Mouse (Mus musculus) lung, postnatal 0 days (tissue): ENCODE results near the gene Sox2. TPM values are rescaled to one million over a fixed set of nuclear protein-coding genes. Genes with fewer than 3 reads are reported as not detected.

Source experiments
- ATAC-seq: fragments of 200-750 bp; cut with Nextera tagmentation; 2 replicates; pipeline ENCODE4 v1.8.0; 2017; ENCODE audit warnings: moderate library complexity
- DNase-seq: peaks from one replicate; pipeline ENCODE4 v3.0.0-alpha.2; 2016; ENCODE audit warnings: low spot score
- H3K27ac ChIP-seq: fragments of 300-500 bp; sonication (generic); 2 replicates; pipeline ENCODE4 v1.5.1; 2014; ENCODE audit warnings: antibody characterized with exemption, mild to moderate bottlenecking, low read length, mixed read lengths
- H3K27me3 ChIP-seq: fragments of 300-500 bp; sonication (generic); replicated peaks from 2 replicates; pipeline ENCODE4 v1.6.1; 2014; ENCODE audit warnings: low read length, mixed read lengths; ENCODE audit not compliant: insufficient read depth
- H3K36me3 ChIP-seq: fragments of 300-500 bp; sonication (generic); 2 replicates; pipeline ENCODE4 v1.6.1; 2014; ENCODE audit warnings: low read length, mixed read lengths; ENCODE audit not compliant: insufficient read depth
- H3K4me1 ChIP-seq: fragments of 300-500 bp; sonication (generic); 2 replicates; pipeline ENCODE4 v1.6.1; 2014; ENCODE audit warnings: antibody characterized with exemption, low read depth, low read length, mixed read lengths; ENCODE audit not compliant: insufficient read depth
- H3K4me2 ChIP-seq: fragments of 300-500 bp; sonication (generic); replicated peaks from 2 replicates; pipeline ENCODE4 v1.6.1; 2014; ENCODE audit warnings: low read depth, mild to moderate bottlenecking, low read length, moderate library complexity, mixed read lengths
- H3K4me3 ChIP-seq: fragments of 300-500 bp; sonication (generic); 2 replicates; pipeline ENCODE4 v1.5.1; 2014; ENCODE audit warnings: low read depth, low read length
- H3K9ac ChIP-seq: fragments of 300-500 bp; sonication (generic); replicated peaks from 2 replicates; pipeline ENCODE4 v1.6.1; 2014; ENCODE audit warnings: low read depth, mild to moderate bottlenecking
- H3K9me3 ChIP-seq: fragments of 300-500 bp; sonication (generic); 2 replicates; pipeline ENCODE4 v1.6.1; 2016; ENCODE audit warnings: low read length, mixed read lengths
- CTCF ChIP-seq: IDR thresholded peaks from 2 replicates; pipeline ENCODE4 v1.5.1; 2016; ENCODE audit warnings: antibody characterized with exemption, mild to moderate bottlenecking
- EP300 ChIP-seq: IDR thresholded peaks from 2 replicates; pipeline ENCODE4 v1.6.1; 2016; ENCODE audit warnings: antibody characterized with exemption, mild to moderate bottlenecking, control low read depth
- WGBS: fragments of 180-500 bp; shearing (Covaris S2); extraction: QIAGEN DNeasy Blood & Tissue Kit; methylation state at CpG from one replicate; pipeline ENCODE4 v1.1.7; 2014; 5-methylcytosine and 5-hydroxymethylcytosine counted together
- polyA plus RNA-seq: library from polyadenylated mRNA; unstranded; fragments of >200 nt; fragmentation: Nextera tagmentation; extraction: Ambion mirVana; gene quantifications from 2 replicates; pipeline ENCODE4 v1.2.1, GENCODE M21; 2015

The Sox2 gene
- polyA plus RNA-seq, 1 experiment from 2014 or later = 3.2 TPM

- WGBS = 4% methylated on average over 48 of the region's 50 CpGs
- H3K9ac ChIP-seq = no peak overlapping the region
- peak; percentile 23 for DNase-seq
- H3K4me1 ChIP-seq = peaks cover 3% of the 10 kb centered on the region; the same call in 1 of the 2 replicates
- no peaks in the 10 kb centered on the region for H3K36me3 ChIP-seq
- H3K27me3 ChIP-seq = peaks cover 81% of the 10 kb centered on the region
- no peak overlapping the region for H3K27ac ChIP-seq
- peak; percentile 48 for ATAC-seq
- peak overlapping the region; percentile 52 for H3K4me2 ChIP-seq
- no peak for TF ChIP-seq CTCF
- no peak for TF ChIP-seq EP300
- peak overlapping the region; percentile 39; the same call in 1 of the 2 replicates for H3K4me3 ChIP-seq
- H3K9me3 ChIP-seq = no peaks in the 10 kb centered on the region
Measured at GRCm38 (mm10) chr3:34648833-34649719, 1.1 kb upstream of the Sox2 start.

- ATAC-seq (peak; percentile 6; the same call in 1 of the 2 replicates), DNase-seq (no peak)
- TF ChIP-seq CTCF (no peak), EP300 (no peak)
- WGBS = 1% methylated on average over 65 of the region's 67 CpGs
- no peaks in the 10 kb centered on the region for H3K9me3 ChIP-seq
- peaks cover 3% of the 10 kb centered on the region; the same call in 1 of the 2 replicates for H3K4me1 ChIP-seq
- peak overlapping the region; percentile 52 for H3K4me2 ChIP-seq
- H3K36me3 ChIP-seq = no peaks in the 10 kb centered on the region
- no peak overlapping the region for H3K27ac ChIP-seq
- no peak overlapping the region for H3K9ac ChIP-seq
- peak overlapping the region; percentile 39 for H3K4me3 ChIP-seq
- peaks cover 86% of the 10 kb centered on the region for H3K27me3 ChIP-seq
Measured at GRCm38 (mm10) chr3:34650621-34651361, 586 bp downstream of the Sox2 start.

GRCm38 (mm10) chr3:34651486-34652170 is 1.4 kb downstream of the Sox2 start:
- Histone ChIP-seq H3K27me3 (peaks cover 86% of the 10 kb centered on the region), H3K36me3 (no peaks in the 10 kb centered on the region), H3K4me3 (no peak overlapping the region), H3K4me1 (peaks cover 3% of the 10 kb centered on the region; the same call in 1 of the 2 replicates), H3K4me2 (no peak overlapping the region), H3K27ac (no peak overlapping the region), H3K9me3 (no peaks in the 10 kb centered on the region), H3K9ac (no peak overlapping the region)
- WGBS = 5% methylated on average over 26 of the region's 26 CpGs
- DNase-seq (no peak), ATAC-seq (no peak)
- TF ChIP-seq EP300 = no peak
- TF ChIP-seq CTCF = no peak

GRCm38 (mm10) chr3:34652616-34653015 is 2.4 kb downstream of the Sox2 start:
- H3K9me3 ChIP-seq = no peaks in the 10 kb centered on the region
- DNase-seq (no peak), ATAC-seq (no peak)

GRCm38 (mm10) chr3:34653235-34653976 is 3.2 kb downstream of the Sox2 start:
- H3K4me3 ChIP-seq = no peak overlapping the region
- peaks cover 89% of the 10 kb centered on the region for H3K27me3 ChIP-seq
- ATAC-seq = no peak
- H3K4me1 ChIP-seq = peaks cover 3% of the 10 kb centered on the region; the same call in 1 of the 2 replicates
- no peaks in the 10 kb centered on the region for H3K36me3 ChIP-seq
- 2% methylated on average over 25 of the region's 26 CpGs for WGBS
- H3K27ac ChIP-seq = no peak overlapping the region
- H3K9me3 ChIP-seq = no peaks in the 10 kb centered on the region
- no peak for TF ChIP-seq CTCF
- no peak for TF ChIP-seq EP300
- H3K4me2 ChIP-seq = no peak overlapping the region
- H3K9ac ChIP-seq = no peak overlapping the region
- no peak for DNase-seq

More at GRCm38 (mm10) chr3:34652616-34653015, 2.4 kb downstream of the Sox2 start:
- Histone ChIP-seq H3K4me1 (peaks cover 3% of the 10 kb centered on the region; the same call in 1 of the 2 replicates), H3K4me2 (no peak overlapping the region), H3K9ac (no peak overlapping the region), H3K27me3 (peaks cover 87% of the 10 kb centered on the region), H3K4me3 (no peak overlapping the region), H3K27ac (no peak overlapping the region), H3K36me3 (no peaks in the 10 kb centered on the region)
- 4% methylated on average over 14 of the region's 14 CpGs for WGBS
- no peak for TF ChIP-seq CTCF
- no peak for TF ChIP-seq EP300
